Mouse (Mus musculus): ENCODE data around the gene Sfxn1.

Gene Sfxn1

GRCm38 (mm10) chr13:54077470-54078174 is 6.0 kb downstream of the Sfxn1 start:
- DNase-seq = no peak

- DNase-seq = peak; percentile 43
Measured at GRCm38 (mm10) chr13:54079782-54080759, 8.4 kb downstream of the Sfxn1 start.

- no peak for DNase-seq
Measured at GRCm38 (mm10) chr13:54080785-54081184, 9.1 kb downstream of the Sfxn1 start.

- DNase-seq = no peak
Measured at GRCm38 (mm10) chr13:54082946-54083345, 11.3 kb downstream of the Sfxn1 start.

GRCm38 (mm10) chr13:54084178-54084577 is 12.5 kb downstream of the Sfxn1 start:
- DNase-seq = no peak

GRCm38 (mm10) chr13:54084826-54085225 is 13.2 kb downstream of the Sfxn1 start:
- DNase-seq = no peak

- DNase-seq = no peak
Measured at GRCm38 (mm10) chr13:54085266-54085665, 13.6 kb downstream of the Sfxn1 start.

GRCm38 (mm10) chr13:54091719-54092118 is 20.1 kb downstream of the Sfxn1 start:
- DNase-seq = no peak

- DNase-seq = no peak
Measured at GRCm38 (mm10) chr13:54094349-54094748, 22.7 kb downstream of the Sfxn1 start.

- DNase-seq = no peak
Measured at GRCm38 (mm10) chr13:54094963-54095362, 23.3 kb downstream of the Sfxn1 start.

- no peak for DNase-seq
Measured at GRCm38 (mm10) chr13:54095721-54096120, 24.1 kb downstream of the Sfxn1 start.

GRCm38 (mm10) chr13:54097227-54097626 is 25.6 kb downstream of the Sfxn1 start:
- no peak for DNase-seq

GRCm38 (mm10) chr13:54097797-54098196 is 26.1 kb downstream of the Sfxn1 start:
- no peak for DNase-seq

- no peak for DNase-seq
Measured at GRCm38 (mm10) chr13:54101031-54101820, 29.6 kb downstream of the Sfxn1 start.

- no peak for DNase-seq
Measured at GRCm38 (mm10) chr13:54102061-54102460, 30.4 kb downstream of the Sfxn1 start.

- DNase-seq = no peak
Measured at GRCm38 (mm10) chr13:54103271-54103670, 31.6 kb downstream of the Sfxn1 start.

- DNase-seq = no peak
Measured at GRCm38 (mm10) chr13:54103866-54104265, 32.2 kb downstream of the Sfxn1 start.

- DNase-seq = peak; percentile 65
Measured at GRCm38 (mm10) chr13:54113819-54114550, 42.3 kb downstream of the Sfxn1 start.

- no peak for DNase-seq
Measured at GRCm38 (mm10) chr13:54114931-54115330, 43.3 kb downstream of the Sfxn1 start.

GRCm38 (mm10) chr13:54115779-54116178 is 44.1 kb downstream of the Sfxn1 start:
- no peak for DNase-seq

GRCm38 (mm10) chr13:54118355-54118754 is 46.7 kb downstream of the Sfxn1 start:
- no peak for DNase-seq

- no peak for DNase-seq
Measured at GRCm38 (mm10) chr13:54137756-54138410, 66.2 kb downstream of the Sfxn1 start.
